Mouse (Mus musculus): Measurements from ENCODE around the gene Dennd1c. TPM values are rescaled to one million over a fixed set of nuclear protein-coding genes. Genes with fewer than 3 reads are reported as not detected.

Dennd1c gene
- polyA plus RNA-seq, 1 experiment from 2014 or later: 4.6 TPM

DNA sequence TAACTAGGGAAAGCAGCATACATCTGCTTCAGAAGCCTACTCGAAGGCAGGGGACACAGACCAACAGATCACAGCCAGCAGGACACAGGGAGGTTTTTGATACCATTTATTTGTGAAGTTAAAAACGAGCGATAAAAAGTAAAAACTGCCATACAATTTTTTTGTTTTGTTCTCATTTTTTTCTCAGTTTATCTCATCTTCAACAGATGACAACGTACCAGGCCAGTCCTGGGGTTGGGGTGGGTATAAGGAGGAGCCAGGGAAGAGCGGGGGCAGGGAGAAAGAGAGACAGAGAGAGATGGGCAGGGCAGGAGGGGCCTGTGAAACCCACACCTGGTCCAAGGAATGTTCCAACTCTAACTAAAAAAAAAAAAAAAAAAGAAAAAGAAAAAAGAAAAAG is 57.4 kb downstream of the Dennd1c start:
- no peak overlapping the region for H3K9ac ChIP-seq (ENCODE audit: low read length)
- ATAC-seq (replicated peaks; ENCODE audit: low FRiP score) (no peak), DNase-seq (ENCODE audit: low spot score) (no peak)
- no peaks in the 10 kb centered on the region for H3K9me3 ChIP-seq (ENCODE audit: control insufficient read depth, low read length)
- no peak overlapping the region for H3K27ac ChIP-seq (ENCODE audit: low read depth, low read length)
- H3K4me2 ChIP-seq (ENCODE audit: low read depth, low read length, severe bottlenecking): no peak overlapping the region
- 91% methylated on average over 5 of the region's 5 CpGs for WGBS
- H3K36me3 ChIP-seq (ENCODE audit: control insufficient read depth, insufficient read depth, low read length): peaks cover 27% of the 10 kb centered on the region
- no peak overlapping the region for H3K4me3 ChIP-seq (ENCODE audit: low read depth, low read length)
- H3K27me3 ChIP-seq (ENCODE audit: control insufficient read depth, insufficient read depth, low read length): no peaks in the 10 kb centered on the region
- H3K4me1 ChIP-seq (replicated peaks; ENCODE audit: control insufficient read depth, insufficient read depth, low read length): no peaks in the 10 kb centered on the region

DNA sequence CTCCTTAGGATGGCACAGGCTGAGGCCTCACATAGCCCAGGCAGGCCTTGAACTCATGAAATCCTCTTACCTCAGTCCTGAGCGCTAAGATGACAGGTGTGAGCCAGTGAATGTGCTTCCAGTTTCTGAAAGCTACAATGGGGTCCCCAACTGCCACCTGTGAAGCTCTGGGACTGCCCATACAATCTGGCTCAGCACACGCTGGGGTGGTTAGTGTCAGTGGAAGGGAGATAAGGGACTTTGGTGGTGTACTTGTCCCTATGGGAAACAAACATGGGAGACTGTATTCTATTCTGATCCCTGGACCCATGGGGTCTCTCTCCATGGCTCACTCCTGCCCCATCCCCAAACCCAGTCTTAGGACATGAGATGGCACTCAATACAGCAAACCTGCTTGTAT is 58.6 kb downstream of the Dennd1c start:
- ATAC-seq (replicated peaks; ENCODE audit: low FRiP score): no peak
- H3K27me3 ChIP-seq (ENCODE audit: control insufficient read depth, insufficient read depth, low read length): no peaks in the 10 kb centered on the region
- 83% methylated on average over 2 of the region's 2 CpGs for WGBS

More for the DNA sequence above, 58.6 kb downstream of the Dennd1c start:
- Histone ChIP-seq H3K9ac (ENCODE audit: low read length) (no peak overlapping the region), H3K4me1 (replicated peaks; ENCODE audit: control insufficient read depth, insufficient read depth, low read length) (no peaks in the 10 kb centered on the region), H3K36me3 (ENCODE audit: control insufficient read depth, insufficient read depth, low read length) (peaks cover 18% of the 10 kb centered on the region), H3K27ac (ENCODE audit: low read depth, low read length) (no peak overlapping the region), H3K4me3 (ENCODE audit: low read depth, low read length) (no peak overlapping the region), H3K9me3 (ENCODE audit: control insufficient read depth, low read length) (no peaks in the 10 kb centered on the region), H3K4me2 (ENCODE audit: low read depth, low read length, severe bottlenecking) (no peak overlapping the region)
- DNase-seq (ENCODE audit: low spot score): no peak

Other genes with a start within 250 kb of the Dennd1c start
- 10.9 and 11.1 TPM in 2 replicates for gene Rfx2, start 247.5 kb downstream of the Dennd1c start, polyA plus RNA-seq (2014; fragmentation: Nextera tagmentation; extraction: Ambion mirVana)
- gene Acsbg2, start 204.1 kb downstream of the Dennd1c start, polyA plus RNA-seq (2014; fragmentation: Nextera tagmentation; extraction: Ambion mirVana): not detected in 2 replicates
- gene 1700061G19Rik, start 203.0 kb downstream of the Dennd1c start, polyA plus RNA-seq (2014; fragmentation: Nextera tagmentation; extraction: Ambion mirVana): 0.53 and 0.57 TPM in 2 replicates
- gene Mllt1, start 143.1 kb downstream of the Dennd1c start, polyA plus RNA-seq (2014; fragmentation: Nextera tagmentation; extraction: Ambion mirVana): 56.7 and 57.2 TPM in 2 replicates
- not detected in 2 replicates for gene Acer1, start 96.4 kb downstream of the Dennd1c start, polyA plus RNA-seq (2014; fragmentation: Nextera tagmentation; extraction: Ambion mirVana)
- gene Clpp, start 88.2 kb downstream of the Dennd1c start, polyA plus RNA-seq (2014; fragmentation: Nextera tagmentation; extraction: Ambion mirVana): 151 and 166 TPM in 2 replicates
- 29.3 and 34.8 TPM in 2 replicates for gene Alkbh7, start 81.2 kb downstream of the Dennd1c start, polyA plus RNA-seq (2014; fragmentation: Nextera tagmentation; extraction: Ambion mirVana)
- gene Pspn, start 78.5 kb downstream of the Dennd1c start, polyA plus RNA-seq (2014; fragmentation: Nextera tagmentation; extraction: Ambion mirVana): 0.76 TPM in 1 of 2 replicates, not detected in the other
- 77.3 and 82.7 TPM in 2 replicates for gene Gtf2f1, start 67.2 kb downstream of the Dennd1c start, polyA plus RNA-seq (2014; fragmentation: Nextera tagmentation; extraction: Ambion mirVana)
- gene Gm17949, start 67.0 kb downstream of the Dennd1c start, polyA plus RNA-seq (2014; fragmentation: Nextera tagmentation; extraction: Ambion mirVana): 0.27 and 0.39 TPM in 2 replicates
- 62.9 and 67.6 TPM in 2 replicates for gene Khsrp, start 47.0 kb downstream of the Dennd1c start, polyA plus RNA-seq (2014; fragmentation: Nextera tagmentation; extraction: Ambion mirVana)
- not detected in 2 replicates for gene Slc25a41, start 36.9 kb downstream of the Dennd1c start, polyA plus RNA-seq (2014; fragmentation: Nextera tagmentation; extraction: Ambion mirVana)
- 1.5 and 1.9 TPM in 2 replicates for gene Crb3, start 19.4 kb downstream of the Dennd1c start, polyA plus RNA-seq (2014; fragmentation: Nextera tagmentation; extraction: Ambion mirVana)
- gene Slc25a23, start 18.7 kb downstream of the Dennd1c start, polyA plus RNA-seq (2014; fragmentation: Nextera tagmentation; extraction: Ambion mirVana): 19.9 and 21.5 TPM in 2 replicates
- 81.6 and 99.7 TPM in 2 replicates for gene Tubb4a, start 9.3 kb upstream of the Dennd1c start, polyA plus RNA-seq (2014; fragmentation: Nextera tagmentation; extraction: Ambion mirVana)
- gene Tnfsf9, start 26.8 kb upstream of the Dennd1c start, polyA plus RNA-seq (2014; fragmentation: Nextera tagmentation; extraction: Ambion mirVana): 10.9 and 12.9 TPM in 2 replicates
- gene Cd70, start 71.3 kb upstream of the Dennd1c start, polyA plus RNA-seq (2014; fragmentation: Nextera tagmentation; extraction: Ambion mirVana): not detected in 2 replicates
- gene Tnfsf14, start 115.7 kb upstream of the Dennd1c start, polyA plus RNA-seq (2014; fragmentation: Nextera tagmentation; extraction: Ambion mirVana): 0.13 and 0.19 TPM in 2 replicates
- not detected in 2 replicates for gene C3, start 149.6 kb upstream of the Dennd1c start, polyA plus RNA-seq (2014; fragmentation: Nextera tagmentation; extraction: Ambion mirVana)
- 22.3 and 22.8 TPM in 2 replicates for gene Gpr108, start 169.9 kb upstream of the Dennd1c start, polyA plus RNA-seq (2014; fragmentation: Nextera tagmentation; extraction: Ambion mirVana)
- gene Trip10, start 170.9 kb upstream of the Dennd1c start, polyA plus RNA-seq (2014; fragmentation: Nextera tagmentation; extraction: Ambion mirVana): 31.1 and 32.5 TPM in 2 replicates
- gene Vav1, start 200.6 kb upstream of the Dennd1c start, polyA plus RNA-seq (2014; fragmentation: Nextera tagmentation; extraction: Ambion mirVana): 1.4 TPM in 2 replicates